Mouse (Mus musculus): ENCODE measurements around the gene Fgfr2. TPM values are rescaled to one million over a fixed set of nuclear protein-coding genes. Genes with fewer than 3 reads are reported as not detected.

Fgfr2 gene
- total and polyA plus RNA-seq, 3 experiments, result 47.1 to 245 (median 178) TPM

DNA sequence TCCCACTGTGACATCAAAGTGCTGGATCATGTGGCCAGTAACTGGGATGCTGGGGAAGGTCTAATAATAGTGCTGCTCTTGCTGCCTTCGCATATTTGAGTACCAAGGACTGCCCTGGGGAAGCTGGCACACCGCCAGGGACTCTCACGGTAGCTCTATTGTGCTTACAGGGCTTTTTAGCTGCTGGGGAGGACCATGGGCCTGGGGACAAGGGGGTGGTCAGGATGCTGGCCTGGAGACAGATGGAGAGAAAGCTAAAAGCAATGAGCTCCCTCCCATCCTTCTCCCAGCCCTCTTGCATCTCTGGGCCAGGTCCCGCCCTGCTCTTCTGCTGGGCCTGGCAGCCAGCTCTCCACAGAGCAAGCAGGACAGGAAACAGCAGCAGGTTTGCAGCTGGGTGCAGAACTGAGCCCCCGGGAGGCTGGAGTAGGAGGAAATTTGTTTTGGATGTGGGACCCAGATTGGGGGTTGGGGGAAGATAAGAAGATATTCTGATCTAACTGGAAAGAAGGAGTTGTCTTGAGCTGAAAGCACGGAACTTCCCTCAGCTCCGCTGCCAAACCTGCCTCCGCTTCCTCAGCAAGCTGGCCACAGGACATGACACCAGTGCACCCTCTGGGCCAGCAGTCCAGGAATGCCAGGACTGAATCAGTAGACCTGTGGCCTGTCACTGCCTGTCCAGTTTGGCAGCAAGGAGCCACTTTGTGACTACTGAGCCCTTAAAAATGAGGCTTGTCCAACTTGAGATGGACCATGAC is 2803.2 kb downstream of the Fgfr2 start:
- DNase-seq, result peak; percentile 54

GRCm38 (mm10) chr7:130316294-130316693 is 2806.9 kb downstream of the Fgfr2 start:
- no peak for DNase-seq

DNA sequence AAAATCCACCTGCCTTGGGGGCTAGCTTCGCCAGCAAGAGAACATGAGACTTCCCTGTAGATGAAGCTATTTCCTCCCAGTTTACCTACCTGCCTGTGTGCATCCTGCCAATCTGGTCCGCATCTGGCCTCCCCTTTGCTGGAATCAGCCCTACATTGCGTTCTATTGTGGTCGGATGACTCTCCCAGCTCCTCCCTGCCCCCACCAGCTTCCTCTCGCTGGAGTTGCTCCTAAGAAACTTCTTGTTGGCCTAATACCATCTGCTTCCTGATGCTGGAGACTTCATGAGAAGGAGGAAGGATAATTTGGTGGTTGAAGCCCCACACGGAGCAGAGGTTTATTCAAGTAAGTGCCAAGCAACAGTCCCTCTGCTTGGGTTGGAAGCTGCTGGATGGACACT is 2807.9 kb downstream of the Fgfr2 start:
- DNase-seq, result no peak

GRCm38 (mm10) chr7:130314658-130315057 is 2808.5 kb downstream of the Fgfr2 start:
- DNase-seq, result no peak

DNA sequence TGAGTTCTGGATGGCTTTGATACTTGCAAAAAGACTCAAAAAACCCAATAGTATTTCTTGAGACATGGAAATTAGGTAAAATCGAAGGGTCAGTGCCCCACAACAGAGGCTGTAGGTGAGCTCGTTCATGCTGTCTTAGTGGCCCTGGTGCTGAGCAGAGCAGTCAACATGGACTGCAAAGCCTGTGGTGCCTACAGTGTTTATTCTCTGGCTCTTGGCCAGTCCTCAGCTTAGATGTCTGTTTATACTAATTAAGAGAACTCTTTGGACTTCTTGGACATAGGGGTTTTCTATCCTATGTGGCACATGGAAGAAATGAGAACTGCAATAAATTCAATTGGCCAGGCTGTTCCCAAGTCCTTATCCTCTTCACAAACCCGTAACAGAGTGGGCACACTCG is 2811.8 kb downstream of the Fgfr2 start:
- no peak for DNase-seq

- no peak for DNase-seq
Measured at GRCm38 (mm10) chr7:130309180-130309579, 2814.0 kb downstream of the Fgfr2 start.

DNA sequence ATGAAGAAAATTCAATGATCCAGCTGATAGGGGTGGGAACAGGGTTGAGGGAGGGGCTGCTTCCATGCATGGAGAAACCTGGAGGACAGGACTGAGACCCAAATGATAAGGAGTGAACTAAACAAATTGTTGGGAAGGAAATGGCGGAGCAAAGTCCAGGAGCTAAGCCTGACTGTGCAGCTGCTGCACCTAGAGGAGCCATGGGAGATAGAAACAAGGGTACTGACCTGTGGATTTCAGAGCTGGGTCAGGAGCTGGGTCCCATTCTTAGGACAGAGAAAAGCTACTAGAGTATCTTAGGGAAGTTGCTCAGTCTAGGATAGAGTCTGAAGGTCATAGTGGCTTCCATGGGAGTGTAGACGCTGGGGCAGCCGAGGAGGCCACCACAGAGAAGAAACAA is 2816.1 kb downstream of the Fgfr2 start:
- DNase-seq, result no peak

- no peak for DNase-seq
Measured at GRCm38 (mm10) chr7:130304642-130305041, 2818.5 kb downstream of the Fgfr2 start.

DNA sequence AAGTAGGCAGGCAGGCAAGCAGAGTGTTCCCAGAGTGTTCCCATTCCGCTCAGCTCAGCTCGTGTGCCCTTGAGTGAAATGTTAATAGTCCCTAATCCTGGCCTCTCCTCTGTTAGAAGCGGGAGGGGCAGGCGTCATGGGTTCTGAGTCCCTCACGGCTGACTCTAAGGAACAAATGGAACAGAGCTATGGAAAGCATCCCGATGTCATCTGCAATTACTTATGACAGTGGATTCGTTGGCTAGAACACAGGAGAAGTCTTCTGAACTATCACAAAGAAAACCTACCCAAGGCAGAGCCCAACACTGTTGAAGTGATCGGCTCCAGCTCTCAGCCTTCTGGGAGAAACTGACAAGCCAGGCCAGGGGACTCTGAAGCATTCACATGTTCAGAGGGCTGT is 2819.7 kb downstream of the Fgfr2 start:
- peak; percentile 17 for DNase-seq

- DNase-seq, result no peak
Measured at GRCm38 (mm10) chr7:130300606-130301005, 2822.5 kb downstream of the Fgfr2 start.

- DNase-seq, result no peak
Measured at GRCm38 (mm10) chr7:130298926-130299594, 2824.1 kb downstream of the Fgfr2 start.

DNA sequence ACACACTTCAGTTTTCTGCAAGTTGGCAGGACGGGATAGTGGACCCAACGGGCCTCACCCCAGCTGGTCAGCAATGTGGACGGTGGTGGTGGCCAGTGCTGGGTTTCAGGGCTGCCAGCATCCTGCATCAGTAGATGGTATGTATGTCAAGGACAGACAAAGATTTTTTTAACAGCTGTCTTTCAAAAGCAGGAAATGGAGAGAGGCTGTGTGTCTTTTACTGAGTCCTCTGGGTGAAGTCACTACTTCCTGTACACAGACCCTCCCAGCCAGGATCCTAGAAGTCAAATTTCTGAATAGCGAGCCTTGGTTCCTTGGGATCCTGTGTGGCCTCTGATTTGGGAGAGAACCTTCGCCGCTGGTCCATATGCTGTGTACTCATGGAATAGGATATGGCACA is 2832.0 kb downstream of the Fgfr2 start:
- DNase-seq, result no peak

DNA sequence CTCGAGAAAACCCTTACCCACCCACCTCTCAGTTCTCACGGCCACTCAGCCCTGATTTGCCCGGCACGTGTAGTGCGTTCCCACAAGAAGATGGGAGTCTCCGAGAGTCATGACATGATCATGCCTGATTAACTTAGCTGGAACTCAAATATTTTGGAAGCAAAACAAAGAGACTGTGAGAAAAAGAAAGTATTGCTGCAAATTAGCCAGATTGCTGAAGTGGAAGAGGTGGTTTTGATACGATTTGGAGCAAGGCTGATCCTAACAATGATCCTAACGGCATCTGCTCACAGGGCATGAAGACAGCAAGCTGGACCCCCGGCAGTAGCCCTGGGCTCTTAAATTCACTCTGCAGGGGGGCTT is 2833.7 kb downstream of the Fgfr2 start:
- DNase-seq, result no peak

- DNase-seq, result peak; percentile 47
Measured at GRCm38 (mm10) chr7:130288719-130289427, 2834.3 kb downstream of the Fgfr2 start.

- no peak for DNase-seq
Measured at GRCm38 (mm10) chr7:130288248-130288647, 2834.9 kb downstream of the Fgfr2 start.

- no peak for DNase-seq
Measured at GRCm38 (mm10) chr7:130278738-130279705, 2844.1 kb downstream of the Fgfr2 start.

DNA sequence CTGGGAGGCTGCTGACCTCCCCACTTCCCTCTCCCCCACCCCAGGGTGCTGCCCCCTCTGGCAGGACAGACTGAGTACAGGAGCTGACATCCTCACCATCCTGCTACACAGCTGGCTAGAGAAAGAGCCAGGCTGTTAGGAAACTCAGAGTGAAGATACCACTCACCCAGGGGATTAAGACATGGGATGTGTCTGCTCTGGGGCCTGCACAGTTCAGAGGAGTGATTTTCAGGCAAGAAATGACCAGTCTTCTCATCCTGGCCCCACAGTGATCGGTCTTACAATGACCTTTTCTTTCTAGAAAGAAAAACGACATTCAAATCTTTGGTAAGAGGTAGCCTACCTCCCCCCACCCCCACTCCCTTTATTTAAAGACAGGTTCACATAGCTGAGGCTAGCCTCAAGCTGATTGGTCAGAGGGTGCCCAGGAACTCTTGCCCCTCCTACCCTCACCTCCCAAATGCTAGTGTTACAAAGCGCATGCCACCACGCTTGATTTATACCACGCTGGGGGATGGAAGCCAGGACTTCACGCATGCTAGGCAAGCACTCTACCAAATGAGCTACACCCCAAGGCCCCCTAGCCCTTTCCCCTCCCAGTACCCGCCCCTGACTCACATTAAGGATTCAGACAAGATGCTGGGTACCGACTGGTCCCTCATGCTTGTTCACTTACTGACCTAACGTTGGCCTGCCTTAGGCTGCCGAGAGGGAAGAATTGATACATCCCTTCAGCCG is 2845.0 kb downstream of the Fgfr2 start:
- DNase-seq, result no peak

- peak; percentile 81 for DNase-seq
Measured at GRCm38 (mm10) chr7:130273265-130273664, 2849.9 kb downstream of the Fgfr2 start.

- peak; percentile 49 for DNase-seq
Measured at GRCm38 (mm10) chr7:130270807-130271206, 2852.3 kb downstream of the Fgfr2 start.

DNA sequence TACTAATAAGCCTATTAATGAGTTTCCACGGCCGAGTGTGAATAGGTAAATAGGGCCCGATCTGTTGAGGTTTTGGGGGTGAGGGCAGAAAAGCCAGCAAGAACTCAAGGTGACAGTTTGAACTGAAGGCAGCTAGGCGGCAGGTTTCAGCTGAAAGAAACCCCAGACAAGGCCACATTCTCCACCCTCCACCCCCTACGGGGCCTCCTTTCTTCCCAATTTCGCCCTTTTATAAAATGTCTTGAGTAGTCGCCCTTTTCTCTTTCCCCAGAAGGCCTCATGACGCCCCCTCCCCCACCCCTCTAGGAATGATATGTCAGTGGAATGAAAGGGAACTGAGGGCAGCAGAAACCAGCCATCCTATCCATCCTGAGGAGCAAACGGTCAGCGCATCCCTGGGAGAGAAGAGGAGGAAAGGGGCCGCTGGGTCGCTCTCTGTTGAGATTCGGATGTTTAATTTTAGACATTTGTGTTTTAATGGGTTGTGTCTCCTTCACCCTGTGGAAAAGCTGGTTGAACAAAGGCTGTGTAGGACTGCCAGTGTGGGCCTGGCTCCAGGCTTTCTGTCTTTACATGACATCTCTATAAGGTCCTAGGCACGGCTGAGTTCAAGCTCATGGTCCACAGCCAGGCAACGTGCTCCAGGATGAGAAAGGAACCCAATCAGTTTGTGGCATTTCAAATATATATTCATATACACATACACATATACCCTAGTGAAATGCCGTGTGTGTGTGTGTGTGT is 2853.9 kb downstream of the Fgfr2 start:
- no peak for DNase-seq

All from adrenal gland, adult 2 months (tissue).